Mouse (Mus musculus): Measurements from ENCODE around the gene Duox1. TPM values are rescaled to one million over a fixed set of nuclear protein-coding genes. Genes with fewer than 3 reads are reported as not detected.
"Not testable (repeated sequence)": the region's sequence is repeated elsewhere in the genome, so short reads cannot be mapped to it uniquely, and the experiment has no call there.

Gene Duox1
- polyA plus RNA-seq, 1 experiment: not detected

DNA sequence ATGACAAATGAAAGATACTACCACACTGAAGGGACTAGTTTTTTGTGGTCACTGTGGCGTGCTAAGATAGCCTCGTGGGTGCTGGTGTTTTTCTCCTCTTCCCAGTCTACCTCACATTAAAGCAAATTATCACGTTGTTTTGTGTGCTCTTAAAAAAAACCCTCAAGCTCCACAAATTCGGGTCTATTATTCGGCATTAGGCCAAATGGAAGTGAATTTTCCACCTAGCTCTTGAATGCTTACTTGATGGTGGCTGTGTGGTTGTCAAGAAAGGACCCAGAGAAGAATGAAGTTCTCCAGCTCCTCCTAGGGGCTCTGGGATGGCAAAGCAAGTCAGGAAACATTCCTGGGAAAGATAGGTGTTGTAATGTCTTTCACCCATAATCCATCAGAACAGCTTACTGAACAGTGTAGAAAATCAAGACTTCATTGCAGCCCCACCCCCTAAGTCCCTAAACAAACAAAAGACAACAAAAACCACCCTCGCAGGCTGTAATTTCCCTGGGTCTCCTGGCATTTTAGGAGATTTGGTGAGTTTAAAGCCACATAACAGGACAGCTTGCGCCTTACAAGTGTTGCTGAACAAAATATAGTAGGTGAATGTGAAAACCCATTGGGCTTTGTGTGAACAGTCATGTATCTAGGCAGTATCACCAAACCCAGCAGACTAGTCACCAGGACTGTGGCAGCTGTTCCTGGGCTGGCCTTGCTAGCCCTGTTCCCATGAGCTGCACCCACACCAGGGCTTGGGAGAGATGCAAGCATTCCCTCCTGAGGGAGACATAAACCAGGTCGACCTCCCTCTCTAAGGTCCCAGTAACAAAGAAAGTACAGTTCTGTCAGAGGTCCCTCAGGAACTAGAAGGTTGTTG is 63.2 kb downstream of the Duox1 start:
- H3K4me1 ChIP-seq (ENCODE audit: control insufficient read depth, insufficient read depth, low read length): peaks cover 3% of the 10 kb centered on the region
- H3K27ac ChIP-seq (ENCODE audit: insufficient read depth, low read depth, low read length): no peak overlapping the region
- peak overlapping the region; percentile 39 for H3K4me3 ChIP-seq (ENCODE audit: insufficient read depth, low read length)
- no peak for TF ChIP-seq POLR2A (IDR thresholded peaks at IDR 0.05; ENCODE audit: borderline replicate concordance, low read depth, low read length)
- no peak for TF ChIP-seq CTCF (IDR thresholded peaks at IDR 0.05; ENCODE audit: low read depth, low read length)

DNA sequence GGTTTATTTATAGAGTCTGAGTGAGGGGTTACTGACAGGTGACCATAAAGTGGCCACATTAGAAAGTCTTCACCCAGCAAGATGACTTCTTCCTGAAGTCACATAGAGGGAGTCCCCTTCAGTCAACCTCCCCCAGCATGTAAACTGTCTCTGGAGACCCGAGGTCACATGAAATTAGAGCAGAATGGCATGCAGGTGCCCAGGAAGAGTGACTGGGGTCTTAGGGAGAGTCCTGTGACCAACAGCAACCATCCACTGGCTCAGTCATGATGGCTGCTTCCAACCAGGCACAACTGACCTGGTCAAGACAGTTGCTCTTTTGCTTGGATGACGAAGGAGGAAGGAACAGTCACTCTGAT is 63.8 kb downstream of the Duox1 start:
- H3K4me3 ChIP-seq (ENCODE audit: insufficient read depth, low read length): no peak overlapping the region
- no peak overlapping the region for H3K27ac ChIP-seq (ENCODE audit: insufficient read depth, low read depth, low read length)
- no peak for TF ChIP-seq POLR2A (IDR thresholded peaks at IDR 0.05; ENCODE audit: borderline replicate concordance, low read depth, low read length)
- TF ChIP-seq CTCF (IDR thresholded peaks at IDR 0.05; ENCODE audit: low read depth, low read length): no peak
- H3K4me1 ChIP-seq (ENCODE audit: control insufficient read depth, insufficient read depth, low read length): peaks cover 3% of the 10 kb centered on the region

GRCm38 (mm10) chr2:122380768-122381311 is 65.4 kb downstream of the Duox1 start:
- Histone ChIP-seq H3K27ac (ENCODE audit: insufficient read depth, low read depth, low read length) (no peak overlapping the region), H3K4me1 (ENCODE audit: control insufficient read depth, insufficient read depth, low read length) (peaks cover 3% of the 10 kb centered on the region), H3K4me3 (ENCODE audit: insufficient read depth, low read length) (peak overlapping the region; percentile 52)
- TF ChIP-seq CTCF (IDR thresholded peaks at IDR 0.05; ENCODE audit: low read depth, low read length) (peak; percentile 36; the same call in 1 of the 2 replicates), POLR2A (IDR thresholded peaks at IDR 0.05; ENCODE audit: borderline replicate concordance, low read depth, low read length) (no peak)

- H3K4me3 ChIP-seq (ENCODE audit: insufficient read depth, low read length): no peak overlapping the region
- TF ChIP-seq CTCF (IDR thresholded peaks at IDR 0.05; ENCODE audit: low read depth, low read length) (no peak), POLR2A (IDR thresholded peaks at IDR 0.05; ENCODE audit: borderline replicate concordance, low read depth, low read length) (no peak)
- H3K27ac ChIP-seq (ENCODE audit: insufficient read depth, low read depth, low read length): no peak overlapping the region
- peaks cover 3% of the 10 kb centered on the region for H3K4me1 ChIP-seq (ENCODE audit: control insufficient read depth, insufficient read depth, low read length)
Measured at GRCm38 (mm10) chr2:122381329-122382103, 66.0 kb downstream of the Duox1 start.

DNA sequence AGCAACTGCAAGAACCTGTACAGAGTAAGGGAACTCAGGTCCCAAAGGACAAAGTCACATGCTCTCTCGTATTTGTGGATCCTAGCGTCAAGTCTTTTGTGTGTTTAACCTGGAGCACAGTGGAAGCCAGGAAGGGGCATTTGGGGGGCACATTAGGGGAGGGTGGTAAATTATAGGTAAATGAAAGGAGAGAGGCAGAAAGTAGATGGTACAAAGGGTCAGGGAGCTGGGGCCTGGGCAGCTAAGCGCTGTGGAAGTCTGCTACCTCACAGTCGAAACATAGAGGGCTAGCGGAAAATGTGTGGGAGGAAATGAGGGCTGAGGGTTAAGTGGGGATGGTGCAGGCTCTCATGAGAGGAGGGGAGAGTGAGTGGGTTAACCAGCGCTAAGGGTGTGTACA is 66.6 kb downstream of the Duox1 start:
- Histone ChIP-seq H3K4me1 (ENCODE audit: control insufficient read depth, insufficient read depth, low read length) (peaks cover 3% of the 10 kb centered on the region), H3K27ac (ENCODE audit: insufficient read depth, low read depth, low read length) (no peak overlapping the region), H3K4me3 (ENCODE audit: insufficient read depth, low read length) (no peak overlapping the region)
- no peak for TF ChIP-seq POLR2A (IDR thresholded peaks at IDR 0.05; ENCODE audit: borderline replicate concordance, low read depth, low read length)
- no peak for TF ChIP-seq CTCF (IDR thresholded peaks at IDR 0.05; ENCODE audit: low read depth, low read length)

- Histone ChIP-seq H3K4me1 (ENCODE audit: control insufficient read depth, insufficient read depth, low read length) (no peaks in the 10 kb centered on the region), H3K4me3 (ENCODE audit: insufficient read depth, low read length) (no peak overlapping the region), H3K27ac (ENCODE audit: insufficient read depth, low read depth, low read length) (no peak overlapping the region)
- TF ChIP-seq CTCF (IDR thresholded peaks at IDR 0.05; ENCODE audit: low read depth, low read length) (no peak), POLR2A (IDR thresholded peaks at IDR 0.05; ENCODE audit: borderline replicate concordance, low read depth, low read length) (no peak)
Measured at GRCm38 (mm10) chr2:122385095-122385494, 69.6 kb downstream of the Duox1 start.

- H3K27ac ChIP-seq (ENCODE audit: insufficient read depth, low read depth, low read length); H3K4me1 ChIP-seq (ENCODE audit: control insufficient read depth, insufficient read depth, low read length); H3K4me3 ChIP-seq (ENCODE audit: insufficient read depth, low read length): not testable (repeated sequence)
Measured at GRCm38 (mm10) chr2:122387135-122387534, 71.7 kb downstream of the Duox1 start.

GRCm38 (mm10) chr2:122396150-122396549 is 80.7 kb downstream of the Duox1 start:
- Histone ChIP-seq H3K4me3 (ENCODE audit: insufficient read depth, low read length) (no peak overlapping the region), H3K4me1 (ENCODE audit: control insufficient read depth, insufficient read depth, low read length) (no peaks in the 10 kb centered on the region), H3K27ac (ENCODE audit: insufficient read depth, low read depth, low read length) (no peak overlapping the region)
- TF ChIP-seq POLR2A (IDR thresholded peaks at IDR 0.05; ENCODE audit: borderline replicate concordance, low read depth, low read length): no peak
- no peak for TF ChIP-seq CTCF (IDR thresholded peaks at IDR 0.05; ENCODE audit: low read depth, low read length)

Other genes with a start within 250 kb of the Duox1 start
- 15.3 and 16.4 TPM in 2 replicates for gene Spg11, start 197.3 kb upstream of the Duox1 start, polyA plus RNA-seq (2012; ENCODE audit: insufficient read depth, insufficient read length, missing spikeins)
- gene B2m, start 168.0 kb upstream of the Duox1 start, polyA plus RNA-seq (2012; ENCODE audit: insufficient read depth, insufficient read length, missing spikeins): 8,073 and 8,193 TPM in 2 replicates
- gene Trim69, start 155.0 kb upstream of the Duox1 start, polyA plus RNA-seq (2012; ENCODE audit: insufficient read depth, insufficient read length, missing spikeins): not detected in 2 replicates
- 0.23 and 0.33 TPM in 2 replicates for gene Patl2, start 129.5 kb upstream of the Duox1 start, polyA plus RNA-seq (2012; ENCODE audit: insufficient read depth, insufficient read length, missing spikeins)
- gene Terb2, start 129.4 kb upstream of the Duox1 start, polyA plus RNA-seq (2012; ENCODE audit: insufficient read depth, insufficient read length, missing spikeins): not detected in 2 replicates
- gene Sord, start 80.9 kb upstream of the Duox1 start, polyA plus RNA-seq (2012; ENCODE audit: insufficient read depth, insufficient read length, missing spikeins): 70.4 and 74.9 TPM in 2 replicates
- not detected in 2 replicates for gene Duox2, start 17.2 kb upstream of the Duox1 start, polyA plus RNA-seq (2012; ENCODE audit: insufficient read depth, insufficient read length, missing spikeins)
- gene Duoxa2, start 16.8 kb upstream of the Duox1 start, polyA plus RNA-seq (2012; ENCODE audit: insufficient read depth, insufficient read length, missing spikeins): not detected in 2 replicates
- not detected in 2 replicates for gene Duoxa1, start 1.9 kb upstream of the Duox1 start, polyA plus RNA-seq (2012; ENCODE audit: insufficient read depth, insufficient read length, missing spikeins)
- 2.6 TPM in 2 replicates for gene Shf, start 53.5 kb downstream of the Duox1 start, polyA plus RNA-seq (2012; ENCODE audit: insufficient read depth, insufficient read length, missing spikeins)
- gene Slc28a2, start 110.8 kb downstream of the Duox1 start, polyA plus RNA-seq (2012; ENCODE audit: insufficient read depth, insufficient read length, missing spikeins): 22.4 and 29.6 TPM in 2 replicates
- gene Gm14085, start 169.3 kb downstream of the Duox1 start, polyA plus RNA-seq (2012; ENCODE audit: insufficient read depth, insufficient read length, missing spikeins): 1.2 TPM in 1 of 2 replicates, not detected in the other